Mouse (Mus musculus): ENCODE data around the gene Ddx54. TPM values are rescaled to one million over a fixed set of nuclear protein-coding genes. Genes with fewer than 3 reads are reported as not detected.

Gene Ddx54
- total RNA-seq, 2 experiments from 2014 or later: 44.1 to 57.6 TPM

- no peak for DNase-seq (ENCODE audit: low spot score in 2 of 2)
Observed at GRCm38 (mm10) chr5:120579898-120580626, 32.5 kb upstream of the Ddx54 start.

GRCm38 (mm10) chr5:120582002-120582401 lies 30.5 kb upstream of the Ddx54 start:
- no peak for DNase-seq (ENCODE audit: low spot score in 2 of 2)

GRCm38 (mm10) chr5:120583511-120583910 lies 29.0 kb upstream of the Ddx54 start:
- DNase-seq (ENCODE audit: low spot score in 2 of 2): no peak

- DNase-seq (ENCODE audit: low spot score in 2 of 2): no peak
Observed at GRCm38 (mm10) chr5:120584968-120585367, 27.6 kb upstream of the Ddx54 start.

GRCm38 (mm10) chr5:120586741-120587615 lies 25.6 kb upstream of the Ddx54 start:
- no peak for DNase-seq (ENCODE audit: low spot score in 2 of 2)

GRCm38 (mm10) chr5:120587616-120587926 lies 25.0 kb upstream of the Ddx54 start:
- no peak for DNase-seq (ENCODE audit: low spot score in 2 of 2)

- no peak for DNase-seq (ENCODE audit: low spot score in 2 of 2)
Observed at GRCm38 (mm10) chr5:120587940-120588568, 24.5 kb upstream of the Ddx54 start.

- peak; percentile 95 to 98 for DNase-seq (ENCODE audit: low spot score in 2 of 2)
Observed at GRCm38 (mm10) chr5:120588569-120589094, 23.9 kb upstream of the Ddx54 start, which contains the start of the genes Tpcn1 and Iqcd. Tpcn1 (minus strand) TSS chr5:120588673. Iqcd (plus strand) TSS chr5:120589016.

GRCm38 (mm10) chr5:120590356-120591010 lies 22.1 kb upstream of the Ddx54 start:
- no peak for DNase-seq (ENCODE audit: low spot score in 2 of 2)

- DNase-seq (ENCODE audit: low spot score in 2 of 2): no peak
Observed at GRCm38 (mm10) chr5:120592141-120592540, 20.4 kb upstream of the Ddx54 start.

- no peak for DNase-seq (ENCODE audit: low spot score in 2 of 2)
Observed at GRCm38 (mm10) chr5:120594485-120594884, 18.1 kb upstream of the Ddx54 start.

- DNase-seq (ENCODE audit: low spot score in 2 of 2): no peak
Observed at GRCm38 (mm10) chr5:120599625-120600024, 12.9 kb upstream of the Ddx54 start.

GRCm38 (mm10) chr5:120600946-120601668 lies 11.4 kb upstream of the Ddx54 start:
- DNase-seq (ENCODE audit: low spot score in 2 of 2): no peak

GRCm38 (mm10) chr5:120602210-120602609 lies 10.3 kb upstream of the Ddx54 start:
- DNase-seq (ENCODE audit: low spot score in 2 of 2): no peak

- DNase-seq (ENCODE audit: low spot score in 2 of 2): no peak
Observed at GRCm38 (mm10) chr5:120603515-120603914, 9.0 kb upstream of the Ddx54 start.

- peak; percentile 76 to 85 for DNase-seq (ENCODE audit: low spot score in 2 of 2)
Observed at GRCm38 (mm10) chr5:120604839-120605238, 7.7 kb upstream of the Ddx54 start.

- DNase-seq (ENCODE audit: low spot score in 2 of 2): no peak
Observed at GRCm38 (mm10) chr5:120605241-120605661, 7.3 kb upstream of the Ddx54 start.

GRCm38 (mm10) chr5:120605688-120606087 lies 6.9 kb upstream of the Ddx54 start:
- DNase-seq (ENCODE audit: low spot score in 2 of 2): peak; percentile 90 to 91

GRCm38 (mm10) chr5:120606590-120607200 lies 5.8 kb upstream of the Ddx54 start:
- no peak for DNase-seq (ENCODE audit: low spot score in 2 of 2)

GRCm38 (mm10) chr5:120607335-120607734 lies 5.2 kb upstream of the Ddx54 start:
- DNase-seq (ENCODE audit: low spot score in 2 of 2): no peak
